Mouse (Mus musculus): ENCODE measurements around the gene Ptgr1. TPM values are rescaled to one million over a fixed set of nuclear protein-coding genes. Genes with fewer than 3 reads are reported as not detected.

Ptgr1 gene
- total RNA-seq, 2 experiments from 2014 or later: 4.2 to 4.7 TPM

DNA sequence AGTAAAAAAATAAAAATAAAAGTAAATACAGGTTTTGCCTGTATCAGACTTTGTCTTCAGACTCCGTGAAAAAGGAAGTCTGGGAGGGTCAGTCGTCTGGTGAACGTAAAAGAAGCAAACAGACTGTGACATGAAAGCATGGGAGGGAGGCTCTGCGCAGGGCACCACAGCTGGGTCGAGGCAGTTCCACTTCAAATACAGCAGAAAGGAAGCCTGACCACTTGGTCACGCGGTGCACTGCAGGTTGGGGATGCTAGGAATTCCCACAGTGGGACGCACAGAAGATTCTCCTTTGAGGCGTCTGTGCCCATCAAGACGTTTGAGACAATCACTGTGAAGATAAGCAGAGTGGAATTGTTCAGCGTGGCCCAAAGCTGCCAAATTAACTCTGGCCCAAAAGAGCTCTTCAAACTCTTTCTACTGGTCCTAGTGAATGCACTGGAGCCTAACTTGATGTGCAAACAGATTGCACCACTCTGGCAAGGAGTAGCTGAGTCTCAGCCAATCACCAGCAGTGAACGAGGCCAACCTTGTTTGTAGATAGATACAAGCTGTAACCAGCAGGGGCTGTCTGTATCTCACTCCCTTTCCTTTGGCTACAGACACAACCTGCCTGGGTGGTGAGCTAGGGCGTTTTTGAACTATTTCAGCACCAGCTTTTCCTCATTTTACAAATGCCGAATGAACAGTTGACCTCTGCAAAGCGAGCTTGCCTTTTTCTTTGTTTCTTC, 52.0 kb downstream of the Ptgr1 start:
- peak; percentile 26 for DNase-seq (ENCODE audit: low spot score)
- intact Hi-C loops (cut with DNase I): no loop called here

- no peak for DNase-seq (ENCODE audit: low spot score)
- intact Hi-C loops (cut with DNase I): no loop called here
These were observed 52.6 kb downstream of the Ptgr1 start for GRCm38 (mm10) chr4:58934308-58934707.

- intact Hi-C loops (cut with DNase I): no loop called here
- no peak for DNase-seq (ENCODE audit: low spot score)
These were observed 54.4 kb downstream of the Ptgr1 start for GRCm38 (mm10) chr4:58932541-58932940.

DNA sequence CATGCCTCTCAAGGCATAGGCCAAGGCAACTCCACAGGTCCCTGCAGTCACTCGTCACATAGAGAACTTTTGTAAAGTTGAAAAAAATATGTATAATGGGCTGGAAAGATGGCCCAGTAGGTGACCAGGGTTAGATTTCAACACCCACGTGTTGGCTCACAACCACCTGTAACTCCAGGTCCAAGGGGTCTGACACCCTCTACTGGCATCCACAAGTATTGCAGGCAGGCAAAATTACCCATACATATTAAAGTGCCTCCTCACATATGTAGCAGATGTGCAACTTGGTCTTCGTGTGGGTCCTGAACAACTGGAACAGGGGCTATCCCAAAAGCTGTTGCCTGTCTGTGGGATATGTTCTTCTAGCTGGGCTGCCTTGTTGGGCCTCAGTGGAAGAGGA, 59.3 kb downstream of the Ptgr1 start:
- intact Hi-C loops (cut with DNase I): no loop called here
- no peak for DNase-seq (ENCODE audit: low spot score)

DNA sequence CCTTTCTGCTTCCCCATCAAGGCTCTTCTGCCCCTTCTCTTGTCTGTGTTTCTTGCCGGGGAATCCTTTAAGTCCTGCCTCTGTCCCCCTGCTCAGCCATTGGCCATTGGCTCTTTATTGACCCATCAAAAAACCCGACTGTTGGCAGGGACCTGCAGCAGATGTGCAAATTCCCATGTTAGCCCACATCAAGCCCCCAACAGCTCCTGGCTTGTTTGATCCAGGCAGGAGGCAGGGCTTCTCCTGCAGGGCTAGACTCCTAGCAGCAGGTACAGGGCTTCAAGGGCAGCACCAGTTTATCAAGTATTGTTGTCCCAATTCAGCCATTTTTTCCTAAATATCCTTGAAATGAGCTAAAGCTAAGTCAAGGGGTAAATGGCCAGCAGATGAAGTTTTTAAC, 60.8 kb downstream of the Ptgr1 start:
- DNase-seq (ENCODE audit: low spot score): no peak
- intact Hi-C loops (cut with DNase I): no loop called here

DNA sequence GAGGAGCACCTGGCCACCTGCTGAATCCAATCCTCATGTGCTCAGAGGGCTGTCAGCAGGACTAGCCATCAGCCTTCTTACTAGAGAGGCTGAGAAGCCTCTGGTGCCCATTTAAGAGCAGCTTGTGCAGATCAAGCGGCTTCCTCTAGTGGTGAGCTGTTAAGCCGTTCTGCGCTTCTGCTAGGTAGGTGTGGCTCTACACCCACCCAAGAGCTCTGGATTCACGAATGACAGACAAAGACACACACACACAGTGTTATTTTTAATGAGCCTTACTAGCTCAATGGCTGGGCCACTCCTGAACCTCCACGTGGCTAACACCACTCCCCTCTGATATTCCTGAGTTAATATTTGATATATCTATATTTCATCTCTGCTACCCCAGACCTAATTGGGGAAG, 61.3 kb downstream of the Ptgr1 start:
- intact Hi-C loops (cut with DNase I): no loop called here
- no peak for DNase-seq (ENCODE audit: low spot score)

DNA sequence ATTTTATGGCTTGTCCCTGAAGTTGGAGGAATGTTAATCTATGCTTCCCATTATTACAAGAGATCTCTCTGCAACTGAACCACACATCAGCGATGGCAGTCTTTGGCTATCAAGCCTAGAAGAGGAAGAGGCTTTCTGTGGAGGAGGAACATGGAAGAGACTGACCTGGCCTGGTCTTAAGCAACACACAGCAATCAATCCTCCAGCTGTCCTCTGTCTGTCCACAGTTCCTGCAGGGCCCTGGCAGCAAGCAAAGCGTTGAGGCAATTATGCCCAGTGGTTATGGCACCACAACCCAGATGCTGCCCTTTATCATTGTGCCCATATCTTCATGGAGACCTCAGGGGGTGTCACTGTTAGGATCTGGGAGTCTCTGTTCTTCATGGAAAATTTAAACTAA, 63.0 kb downstream of the Ptgr1 start:
- no peak for DNase-seq (ENCODE audit: low spot score)

More for the DNA sequence above, 63.0 kb downstream of the Ptgr1 start:
- intact Hi-C loops (cut with DNase I): no loop called here

Other genes starting within 250 kb of the Ptgr1 start
- gene Olfr267, start 199.4 kb downstream of the Ptgr1 start, total RNA-seq (2021): under 1 TPM in 1 of 2 experiments, not detected in 1; 0.06 TPM
- gene Ecpas, start 74.4 kb downstream of the Ptgr1 start, total RNA-seq (2021): 100 to 1,000 TPM; 188 to 190 TPM
- not detected for gene Zkscan16, start 43.5 kb downstream of the Ptgr1 start, total RNA-seq (2021)
- gene Dnajc25, start 7.9 kb upstream of the Ptgr1 start, total RNA-seq (2021): 10 to 100 TPM; 17.6 to 18.2 TPM
- gene Gm20503, start 16.1 kb upstream of the Ptgr1 start, total RNA-seq (2021): 1 to 10 TPM; 4.8 to 7.4 TPM
- gene Gng10, start 48.0 kb upstream of the Ptgr1 start, total RNA-seq (2021): 10 to 100 TPM; 15.8 to 18.7 TPM
- gene AI481877, start 151.9 kb upstream of the Ptgr1 start, total RNA-seq (2021): not detected
- 10 to 100 TPM; 14.4 to 15.1 TPM for gene Ugcg, start 202.1 kb upstream of the Ptgr1 start, total RNA-seq (2021)